Mouse (Mus musculus) NIH3T3 (cell line): Measurements from ENCODE around the gene Kcnq2.

ENCODE experiments used
- DNase-seq: peaks from one replicate; pipeline ENCODE4 v3.0.0-alpha.2; 2012; ENCODE audit warnings: low read depth

Kcnq2 gene

GRCm38 (mm10) chr2:181147546-181148317 is 12.6 kb upstream of the Kcnq2 start:
- DNase-seq = no peak

GRCm38 (mm10) chr2:181146976-181147545 is 12.0 kb upstream of the Kcnq2 start:
- DNase-seq = no peak

GRCm38 (mm10) chr2:181144675-181145074 is 9.6 kb upstream of the Kcnq2 start:
- DNase-seq = no peak

GRCm38 (mm10) chr2:181143509-181144276 is 8.6 kb upstream of the Kcnq2 start:
- DNase-seq = no peak

- DNase-seq = no peak
These were observed 7.6 kb upstream of the Kcnq2 start for GRCm38 (mm10) chr2:181142703-181143135.

- DNase-seq = peak; percentile 65
These were observed 4.6 kb upstream of the Kcnq2 start for GRCm38 (mm10) chr2:181139641-181140193.

- DNase-seq = peak; percentile 80
These were observed 1.8 kb upstream of the Kcnq2 start for GRCm38 (mm10) chr2:181136934-181137333.

- DNase-seq = no peak
These were observed 332 bp upstream of the Kcnq2 start for GRCm38 (mm10) chr2:181135446-181135818.

- no peak for DNase-seq
These were observed 1.1 kb downstream of the Kcnq2 start for GRCm38 (mm10) chr2:181133837-181134590.

GRCm38 (mm10) chr2:181130245-181130644 is 4.9 kb downstream of the Kcnq2 start:
- DNase-seq = no peak

- no peak for DNase-seq
These were observed 6.1 kb downstream of the Kcnq2 start for GRCm38 (mm10) chr2:181128963-181129362.

GRCm38 (mm10) chr2:181127786-181128185 is 7.3 kb downstream of the Kcnq2 start:
- no peak for DNase-seq

GRCm38 (mm10) chr2:181125726-181126455 is 9.2 kb downstream of the Kcnq2 start:
- DNase-seq = peak; percentile 58

- DNase-seq = no peak
These were observed 12.5 kb downstream of the Kcnq2 start for GRCm38 (mm10) chr2:181122642-181123041.

- DNase-seq = no peak
These were observed 14.1 kb downstream of the Kcnq2 start for GRCm38 (mm10) chr2:181120922-181121449.

- no peak for DNase-seq
These were observed 15.1 kb downstream of the Kcnq2 start for GRCm38 (mm10) chr2:181119952-181120351.

GRCm38 (mm10) chr2:181116436-181116835 is 18.7 kb downstream of the Kcnq2 start:
- no peak for DNase-seq

GRCm38 (mm10) chr2:181115367-181115766 is 19.7 kb downstream of the Kcnq2 start:
- no peak for DNase-seq

GRCm38 (mm10) chr2:181113762-181114361 is 21.2 kb downstream of the Kcnq2 start:
- no peak for DNase-seq

- no peak for DNase-seq
These were observed 23.4 kb downstream of the Kcnq2 start for GRCm38 (mm10) chr2:181111665-181112064.
